Mouse (Mus musculus): ENCODE measurements around the gene Copa. TPM values are rescaled to one million over a fixed set of nuclear protein-coding genes. Genes with fewer than 3 reads are reported as not detected.

Gene Copa
- polyA plus RNA-seq (2017; shearing (Covaris generic)): 315 TPM

DNA sequence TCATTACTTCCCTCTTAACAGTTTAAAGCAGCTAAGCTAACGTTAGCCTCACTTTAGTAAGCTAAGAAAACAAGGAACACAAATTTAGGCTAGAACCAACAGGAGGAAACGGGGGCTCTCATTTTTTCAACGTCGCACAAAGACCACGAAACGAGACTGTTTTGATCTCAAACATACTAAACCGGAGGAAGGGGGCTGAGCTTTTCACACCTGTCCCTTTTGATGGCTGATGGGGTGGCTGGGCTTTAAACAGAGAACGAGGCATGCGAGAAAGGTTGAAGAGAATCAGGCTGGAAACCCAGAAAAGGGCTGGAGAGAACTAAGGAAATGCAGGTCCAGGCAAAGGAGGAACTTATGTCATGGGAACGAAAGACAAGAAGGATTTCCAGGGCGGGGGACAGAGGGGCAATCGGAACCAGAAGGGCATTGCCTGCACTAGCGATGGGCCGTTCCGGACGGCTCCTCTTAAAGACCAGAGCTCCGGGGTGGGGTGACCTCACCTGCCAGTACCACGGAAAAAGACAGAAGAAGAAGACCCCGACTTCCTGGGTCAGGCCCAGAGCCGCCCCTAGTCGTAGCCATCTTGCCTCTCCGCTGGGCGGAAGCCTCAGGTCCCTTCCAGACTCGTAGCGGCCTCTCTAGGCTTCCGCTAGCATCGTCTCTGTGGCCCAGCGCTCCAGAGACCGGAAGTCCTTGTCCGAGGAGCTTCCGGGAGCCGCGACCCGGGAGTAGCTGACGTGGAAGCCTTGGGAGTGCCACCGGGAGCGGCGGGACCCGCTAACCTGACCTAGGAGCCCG, at the start of gene Copa, which contains the start of gene Ncstn:
Gene Copa, plus strand, starts transcription at position 429 of the 798 bp plus-strand sequence.
Gene Ncstn, minus strand, starts transcription at position 695 of the 798 bp plus-strand sequence.

GRCm38 (mm10) chr1:172057491-172057921, 24.8 kb upstream of the Copa start, which contains the start of gene Nhlh1:
Gene Nhlh1, minus strand, starts transcription at chr1:172057573.

DNA sequence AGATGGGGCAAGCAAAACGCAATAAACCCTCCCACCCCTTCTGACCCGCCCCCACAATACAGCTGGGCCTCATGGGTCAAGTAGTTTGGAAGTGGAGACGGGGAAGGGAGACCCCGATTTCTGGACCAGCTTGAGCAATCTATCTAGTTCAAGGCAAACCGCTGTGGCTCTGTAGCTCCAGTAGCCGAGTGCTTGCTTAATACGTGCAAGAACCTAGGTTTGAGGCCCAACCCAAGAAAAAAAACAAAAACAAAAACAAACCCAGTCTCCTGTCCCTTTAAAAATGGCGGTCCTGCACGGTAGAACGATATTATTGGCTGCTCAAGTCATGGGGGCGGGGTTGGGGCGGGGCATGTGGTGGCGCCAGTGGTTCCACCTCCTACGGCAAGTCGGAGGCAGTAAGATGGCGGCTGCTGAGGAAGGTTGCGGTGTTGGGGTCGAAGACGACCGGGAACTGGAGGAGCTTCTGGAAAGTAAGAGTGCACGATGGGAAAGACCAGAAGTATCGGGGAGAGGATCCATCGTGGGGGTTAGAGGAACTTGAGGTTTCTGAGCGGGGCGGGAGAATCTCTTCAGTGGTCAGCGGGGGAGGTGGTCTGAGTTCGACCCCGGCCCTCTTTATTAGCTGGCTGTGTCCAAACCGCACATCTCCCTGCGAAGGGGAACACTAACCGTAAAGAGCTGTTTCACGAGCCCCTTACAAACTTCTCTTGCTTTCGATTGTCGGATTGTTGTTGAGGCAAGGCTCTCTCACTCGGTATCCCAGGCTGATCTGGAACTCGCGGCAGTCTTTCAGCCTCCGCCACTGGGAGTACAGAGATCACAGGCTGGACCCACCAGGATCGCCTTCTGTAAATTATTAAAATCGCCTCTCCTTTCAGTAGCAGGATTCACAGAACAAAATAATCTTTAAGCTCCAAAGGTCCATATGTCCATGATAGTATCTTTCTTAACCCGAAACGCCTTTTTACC, 44.3 kb downstream of the Copa start, which contains the start of gene Pex19:
Gene Pex19, plus strand, starts transcription at position 380 of the 972 bp plus-strand sequence.

GRCm38 (mm10) chr1:172147835-172148278, 65.5 kb downstream of the Copa start, which contains the start of gene Dcaf8:
Gene Dcaf8, plus strand, starts transcription at chr1:172148084.

Other genes with a start within 250 kb of the Copa start
- gene Cd84, start 242.8 kb upstream of the Copa start, polyA plus RNA-seq (2017; shearing (Covaris generic)): 170 TPM
- gene Gm10521, start 186.9 kb upstream of the Copa start, polyA plus RNA-seq (2017; shearing (Covaris generic)): 0.94 TPM
- gene Slamf6, start 165.0 kb upstream of the Copa start, polyA plus RNA-seq (2017; shearing (Covaris generic)): 552 TPM
- 2.1 TPM for gene Vangl2, start 54.1 kb upstream of the Copa start, polyA plus RNA-seq (2017; shearing (Covaris generic))
- gene Nhlh1, start 25.0 kb upstream of the Copa start, polyA plus RNA-seq (2017; shearing (Covaris generic)): not detected
- gene Ncstn, start 266 bp downstream of the Copa start, polyA plus RNA-seq (2017; shearing (Covaris generic)): 167 TPM
- 59.9 TPM for gene Pex19, start 44.2 kb downstream of the Copa start, polyA plus RNA-seq (2017; shearing (Covaris generic))
- 189 TPM for gene Dcaf8, start 65.6 kb downstream of the Copa start, polyA plus RNA-seq (2017; shearing (Covaris generic))
- 82.7 TPM for gene Pea15a, start 124.3 kb downstream of the Copa start, polyA plus RNA-seq (2017; shearing (Covaris generic))
- not detected for gene Casq1, start 137.3 kb downstream of the Copa start, polyA plus RNA-seq (2017; shearing (Covaris generic))
- gene Atp1a4, start 175.9 kb downstream of the Copa start, polyA plus RNA-seq (2017; shearing (Covaris generic)): not detected
- gene Igsf8, start 179.1 kb downstream of the Copa start, polyA plus RNA-seq (2017; shearing (Covaris generic)): 41.7 TPM
- gene Atp1a2, start 215.5 kb downstream of the Copa start, polyA plus RNA-seq (2017; shearing (Covaris generic)): 0.06 TPM
- gene Kcnj9, start 246.8 kb downstream of the Copa start, polyA plus RNA-seq (2017; shearing (Covaris generic)): 0.12 TPM

Measured in inflammation-experienced regulatory T-cells, adult 16 weeks (primary cell).